Mouse (Mus musculus): Measurements from ENCODE around the gene Iqschfp. TPM values are rescaled to one million over a fixed set of nuclear protein-coding genes. Genes with fewer than 3 reads are reported as not detected.

Iqschfp gene
- polyA plus RNA-seq, 1 experiment from 2014 or later = 0.45 TPM

GRCm38 (mm10) chr3:68564978-68565674, 673.1 kb downstream of the Iqschfp start:
- no peaks in the 10 kb centered on the region for H3K36me3 ChIP-seq
- no peak overlapping the region for H3K9ac ChIP-seq
- WGBS = 55% methylated on average over 10 of the region's 10 CpGs
- H3K4me3 ChIP-seq = no peak overlapping the region
- H3K9me3 ChIP-seq (replicated peaks) = no peaks in the 10 kb centered on the region
- no peak overlapping the region for H3K4me2 ChIP-seq (replicated peaks)
- H3K27me3 ChIP-seq = no peaks in the 10 kb centered on the region
- H3K27ac ChIP-seq = no peak overlapping the region
- peaks cover 12% of the 10 kb centered on the region; the same call in 1 of the 2 replicates for H3K4me1 ChIP-seq
- peak; percentile 51; the same call in 1 of the 2 replicates for ATAC-seq (ENCODE audit: low FRiP score)

- Histone ChIP-seq H3K4me1 (peaks cover 12% of the 10 kb centered on the region; the same call in 1 of the 2 replicates), H3K27me3 (no peaks in the 10 kb centered on the region), H3K4me2 (replicated peaks) (no peak overlapping the region), H3K36me3 (no peaks in the 10 kb centered on the region), H3K27ac (no peak overlapping the region), H3K4me3 (no peak overlapping the region), H3K9ac (no peak overlapping the region), H3K9me3 (replicated peaks) (no peaks in the 10 kb centered on the region)
- 46% methylated on average over 4 of the region's 4 CpGs for WGBS
- ATAC-seq (ENCODE audit: low FRiP score) = no peak
These were observed 673.6 kb downstream of the Iqschfp start for GRCm38 (mm10) chr3:68565675-68566055.

DNA sequence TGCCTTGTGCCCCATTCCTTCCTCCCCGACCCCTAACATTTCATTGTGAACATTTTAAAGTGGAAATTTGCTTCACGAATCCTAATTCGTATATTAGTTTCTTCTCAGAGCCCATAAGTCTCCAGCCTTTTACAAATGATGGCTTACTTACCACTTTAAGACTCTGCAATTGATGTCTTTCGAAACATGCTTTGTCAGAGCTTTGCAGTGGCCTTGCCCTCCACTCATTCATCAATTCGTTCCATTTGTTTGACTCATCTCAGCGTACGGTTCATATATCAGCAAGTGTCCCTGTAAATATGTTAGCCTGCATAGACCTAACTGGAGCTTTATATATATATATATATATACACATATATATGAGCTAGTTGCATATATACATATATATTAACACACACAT, 675.5 kb downstream of the Iqschfp start:
- Histone ChIP-seq H3K4me3 (no peak overlapping the region), H3K9me3 (replicated peaks) (no peaks in the 10 kb centered on the region), H3K27ac (no peak overlapping the region), H3K27me3 (no peaks in the 10 kb centered on the region), H3K4me2 (replicated peaks) (no peak overlapping the region), H3K36me3 (no peaks in the 10 kb centered on the region), H3K4me1 (peaks cover 17% of the 10 kb centered on the region; the same call in 1 of the 2 replicates), H3K9ac (no peak overlapping the region)
- 80% methylated on average over 7 of the region's 7 CpGs for WGBS
- ATAC-seq (ENCODE audit: low FRiP score) = no peak

DNA sequence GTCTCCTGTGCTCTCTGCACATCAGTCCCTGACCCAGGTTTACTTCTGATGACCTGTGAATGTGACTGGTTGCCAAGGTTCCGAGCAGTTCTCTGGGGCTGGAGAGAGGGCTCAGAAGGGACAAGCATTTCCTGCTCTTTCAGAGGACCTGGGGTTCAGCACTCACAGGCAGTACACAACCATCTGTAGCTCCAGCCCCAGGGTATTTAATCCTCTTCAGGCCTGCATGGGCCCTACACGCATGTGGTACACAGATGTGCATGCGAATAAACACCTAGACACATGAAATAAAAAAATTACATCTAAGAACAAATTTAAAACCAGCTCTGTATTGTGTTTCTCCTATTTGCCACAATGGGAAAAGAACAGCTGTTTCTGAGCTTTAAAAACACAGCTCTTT, 676.1 kb downstream of the Iqschfp start:
- Histone ChIP-seq H3K4me3 (no peak overlapping the region), H3K27me3 (no peaks in the 10 kb centered on the region), H3K9ac (no peak overlapping the region), H3K4me2 (replicated peaks) (no peak overlapping the region), H3K36me3 (no peaks in the 10 kb centered on the region), H3K27ac (no peak overlapping the region), H3K9me3 (replicated peaks) (no peaks in the 10 kb centered on the region), H3K4me1 (peaks cover 19% of the 10 kb centered on the region)
- WGBS = 72% methylated on average over 3 of the region's 3 CpGs
- ATAC-seq (ENCODE audit: low FRiP score) = no peak

DNA sequence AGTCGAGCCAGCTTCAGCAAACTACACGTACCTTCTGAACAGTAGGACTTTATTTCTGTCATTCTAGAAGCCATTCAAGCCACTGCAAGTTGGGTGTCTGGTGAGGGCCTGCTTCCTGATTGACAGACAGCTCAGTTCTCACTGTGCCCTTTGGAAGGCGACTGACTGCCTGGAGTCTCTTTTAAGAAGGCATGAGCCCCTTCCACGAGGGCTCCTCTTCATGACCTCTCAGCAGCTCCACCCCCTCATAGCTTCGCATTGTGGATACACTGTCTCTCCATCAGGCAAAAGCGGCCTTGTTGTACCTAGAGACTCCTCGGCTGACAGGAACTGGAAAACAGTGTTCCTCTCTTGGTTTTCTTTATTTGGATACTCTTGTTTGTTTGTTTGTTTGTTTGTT, 676.7 kb downstream of the Iqschfp start:
- no peak overlapping the region for H3K27ac ChIP-seq
- H3K36me3 ChIP-seq = no peaks in the 10 kb centered on the region
- no peak overlapping the region for H3K4me2 ChIP-seq (replicated peaks)
- H3K4me1 ChIP-seq = peaks cover 24% of the 10 kb centered on the region
- H3K4me3 ChIP-seq = no peak overlapping the region
- H3K27me3 ChIP-seq = no peaks in the 10 kb centered on the region
- ATAC-seq (ENCODE audit: low FRiP score) = no peak
- no peak overlapping the region for H3K9ac ChIP-seq
- no peaks in the 10 kb centered on the region for H3K9me3 ChIP-seq (replicated peaks)
- 39% methylated on average over 7 of the region's 7 CpGs for WGBS

GRCm38 (mm10) chr3:68570319-68570718, 678.3 kb downstream of the Iqschfp start:
- Histone ChIP-seq H3K27ac (no peak overlapping the region), H3K9me3 (replicated peaks) (no peaks in the 10 kb centered on the region), H3K4me3 (no peak overlapping the region), H3K4me2 (replicated peaks) (no peak overlapping the region), H3K36me3 (no peaks in the 10 kb centered on the region), H3K4me1 (peaks cover 31% of the 10 kb centered on the region), H3K9ac (no peak overlapping the region), H3K27me3 (no peaks in the 10 kb centered on the region)
- ATAC-seq (ENCODE audit: low FRiP score) = no peak
- 85% methylated on average over 4 of the region's 4 CpGs for WGBS

- Histone ChIP-seq H3K27ac (peak overlapping the region; percentile 95), H3K9me3 (replicated peaks) (no peaks in the 10 kb centered on the region), H3K27me3 (no peaks in the 10 kb centered on the region), H3K4me1 (peaks cover 45% of the 10 kb centered on the region), H3K4me2 (replicated peaks) (peak overlapping the region; percentile 64), H3K9ac (peak overlapping the region; percentile 57), H3K36me3 (no peaks in the 10 kb centered on the region), H3K4me3 (peak overlapping the region; percentile 41)
- WGBS = 8% methylated on average over 28 of the region's 28 CpGs
- ATAC-seq (ENCODE audit: low FRiP score) = peak; percentile 93
These were observed 680.5 kb downstream of the Iqschfp start for GRCm38 (mm10) chr3:68572249-68573225.

DNA sequence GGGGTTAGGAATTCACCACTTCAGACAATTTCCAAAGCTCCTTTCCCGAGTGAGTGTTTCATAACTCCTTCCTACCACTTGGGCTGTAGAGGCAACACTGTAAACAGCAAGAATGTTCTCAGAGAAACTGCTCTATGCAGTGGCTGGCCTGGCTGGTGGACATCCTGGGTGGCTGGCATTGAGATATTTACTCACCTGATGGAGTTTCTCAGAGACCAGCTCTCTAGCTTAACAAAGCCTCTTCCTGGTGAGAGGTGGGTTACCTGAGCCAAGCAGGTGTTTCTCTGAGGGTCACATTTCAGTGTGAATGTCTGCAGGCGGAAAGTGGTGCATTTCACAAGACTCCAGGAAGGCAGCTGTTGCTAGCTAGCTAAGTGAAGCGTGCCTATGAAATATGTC, 681.2 kb downstream of the Iqschfp start:
- Histone ChIP-seq H3K4me3 (peak overlapping the region; percentile 41), H3K27ac (peak overlapping the region; percentile 95), H3K4me1 (peaks cover 47% of the 10 kb centered on the region), H3K4me2 (replicated peaks) (peak overlapping the region; percentile 64), H3K36me3 (no peaks in the 10 kb centered on the region), H3K9ac (peak overlapping the region; percentile 57), H3K9me3 (replicated peaks) (no peaks in the 10 kb centered on the region), H3K27me3 (no peaks in the 10 kb centered on the region)
- ATAC-seq (ENCODE audit: low FRiP score) = no peak
- WGBS = 55% methylated on average over 3 of the region's 3 CpGs

- Histone ChIP-seq H3K27me3 (no peaks in the 10 kb centered on the region), H3K4me3 (peak overlapping the region; percentile 41), H3K4me1 (peaks cover 51% of the 10 kb centered on the region), H3K4me2 (replicated peaks) (peak overlapping the region; percentile 64), H3K9ac (peak overlapping the region; percentile 32; the same call in 1 of the 2 replicates), H3K36me3 (no peaks in the 10 kb centered on the region), H3K27ac (no peak overlapping the region), H3K9me3 (replicated peaks) (no peaks in the 10 kb centered on the region)
- 42% methylated on average over 8 of the region's 8 CpGs for WGBS
- ATAC-seq (ENCODE audit: low FRiP score) = no peak
These were observed 682.1 kb downstream of the Iqschfp start for GRCm38 (mm10) chr3:68574097-68574496.

- Histone ChIP-seq H3K27ac (peak overlapping the region; percentile 67; the same call in 1 of the 2 replicates), H3K4me2 (replicated peaks) (peak overlapping the region; percentile 64), H3K4me3 (peak overlapping the region; percentile 41), H3K36me3 (no peaks in the 10 kb centered on the region), H3K27me3 (no peaks in the 10 kb centered on the region), H3K9me3 (replicated peaks) (no peaks in the 10 kb centered on the region), H3K4me1 (peaks cover 51% of the 10 kb centered on the region), H3K9ac (peak overlapping the region; percentile 23; the same call in 1 of the 2 replicates)
- 44% methylated on average over 8 of the region's 8 CpGs for WGBS
- no peak for ATAC-seq (ENCODE audit: low FRiP score)
These were observed 682.5 kb downstream of the Iqschfp start for GRCm38 (mm10) chr3:68574565-68574964.

DNA sequence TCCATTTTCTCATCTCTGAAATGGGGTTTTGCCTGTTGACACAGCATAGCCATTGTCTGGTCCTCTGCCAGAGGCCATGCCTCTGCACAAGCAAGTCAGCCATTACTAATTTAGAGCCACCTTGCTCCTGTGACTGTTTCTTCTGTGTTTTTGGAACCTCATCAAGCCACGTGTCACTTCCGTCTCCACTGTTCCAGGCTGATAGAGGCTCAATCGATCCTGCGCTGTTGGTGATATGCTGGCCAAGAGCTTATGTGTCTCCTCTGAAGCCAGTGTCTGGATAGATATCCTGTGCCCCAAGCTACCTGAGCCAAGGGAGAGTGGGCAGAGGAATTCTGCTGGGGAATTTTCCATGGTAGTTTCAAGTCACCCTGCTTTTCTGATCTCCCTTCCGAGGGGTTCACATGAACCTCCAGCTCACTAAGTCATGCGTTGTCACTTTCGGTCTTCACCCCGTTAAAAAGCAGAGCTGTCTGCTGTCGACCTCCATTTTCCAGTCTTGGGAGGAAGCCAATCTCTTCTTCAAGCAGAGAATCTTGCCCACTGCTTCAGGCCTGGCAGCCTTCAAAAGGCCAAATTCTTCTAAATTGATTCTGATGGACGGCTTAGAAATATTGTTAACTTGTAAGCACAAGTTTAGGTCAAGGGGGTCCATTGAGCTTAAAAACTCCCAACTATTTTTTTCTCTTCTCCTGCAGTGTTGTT, 683.8 kb downstream of the Iqschfp start:
- Histone ChIP-seq H3K4me3 (0 out of 2 replicates have a peak overlapping the region, but pooled peaks have one; percentile 3), H3K9me3 (replicated peaks) (no peaks in the 10 kb centered on the region), H3K4me2 (replicated peaks) (peak overlapping the region; percentile 64), H3K27ac (peak overlapping the region; percentile 75), H3K4me1 (peaks cover 57% of the 10 kb centered on the region), H3K36me3 (no peaks in the 10 kb centered on the region), H3K27me3 (no peaks in the 10 kb centered on the region), H3K9ac (0 out of 2 replicates have a peak overlapping the region, but pooled peaks have one; percentile 18)
- 59% methylated on average over 10 of the region's 10 CpGs for WGBS
- no peak for ATAC-seq (ENCODE audit: low FRiP score)

DNA sequence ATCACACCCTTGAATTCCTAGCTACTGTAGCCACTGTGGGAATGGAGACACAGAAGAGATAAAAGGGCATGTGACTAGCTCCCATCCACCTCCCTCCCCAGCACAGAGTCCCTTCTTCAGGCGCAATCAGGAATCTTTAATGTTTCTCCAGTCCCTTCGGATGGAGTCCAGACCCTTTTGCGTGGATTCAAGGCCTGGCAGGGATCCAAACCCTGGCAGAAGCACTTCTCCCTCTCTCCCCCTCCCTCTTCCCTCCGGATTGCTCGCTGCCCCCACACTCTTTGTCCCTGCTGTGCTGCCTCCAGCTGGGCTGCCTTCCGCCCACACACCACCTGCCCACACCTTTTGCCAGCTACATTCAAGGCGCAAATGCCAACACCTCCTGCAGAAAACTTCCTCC, 684.4 kb downstream of the Iqschfp start:
- Histone ChIP-seq H3K9ac (peak overlapping the region; percentile 23; the same call in 1 of the 2 replicates), H3K4me2 (replicated peaks) (peak overlapping the region; percentile 64), H3K27ac (peak overlapping the region; percentile 75), H3K9me3 (replicated peaks) (no peaks in the 10 kb centered on the region), H3K36me3 (no peaks in the 10 kb centered on the region), H3K4me3 (no peak overlapping the region), H3K27me3 (no peaks in the 10 kb centered on the region), H3K4me1 (peaks cover 57% of the 10 kb centered on the region)
- 7% methylated on average over 7 of the region's 7 CpGs for WGBS
- ATAC-seq (ENCODE audit: low FRiP score) = peak; percentile 20; the same call in 1 of the 2 replicates

All from hindbrain, embryonic 12.5 days (tissue).